Mouse (Mus musculus) small intestine, adult 2 months (tissue): Measurements from ENCODE around the gene Rbp1. TPM values are rescaled to one million over a fixed set of nuclear protein-coding genes. Genes with fewer than 3 reads are reported as not detected.

Experiments used
- H3K27ac ChIP-seq: fragments of 200-500 bp; 2 replicates; pipeline ENCODE4 v1.5.1; 2012; ENCODE audit warnings: low read depth, low read length, control low read depth, inconsistent platforms; ENCODE audit not compliant: insufficient read depth
- H3K27me3 ChIP-seq: fragments of 200-500 bp; 2 replicates; pipeline ENCODE4 v1.6.1; 2012; ENCODE audit warnings: mild to moderate bottlenecking, moderate library complexity, low read length, inconsistent platforms; ENCODE audit not compliant: control insufficient read depth, insufficient read depth
- H3K36me3 ChIP-seq: fragments of 200-500 bp; 2 replicates; pipeline ENCODE4 v1.6.1; 2012; ENCODE audit warnings: mild to moderate bottlenecking, low read length, control low read depth, inconsistent platforms; ENCODE audit not compliant: control insufficient read depth, insufficient read depth
- H3K4me1 ChIP-seq: fragments of 200-500 bp; 2 replicates; pipeline ENCODE4 v1.6.1; 2012; ENCODE audit warnings: low read length, inconsistent platforms, mixed read lengths; ENCODE audit not compliant: control insufficient read depth, insufficient read depth, insufficient read length
- H3K4me3 ChIP-seq: fragments of 200-500 bp; 2 replicates; pipeline ENCODE4 v1.5.1; 2012; ENCODE audit warnings: low read depth, mild to moderate bottlenecking, control low read depth, inconsistent platforms, low read length, moderate library complexity
- CTCF ChIP-seq: fragments of 200-500 bp; IDR thresholded peaks from 2 replicates; pipeline ENCODE4 v1.5.1; 2012; ENCODE audit warnings: low read depth, mild to moderate bottlenecking, control low read depth, inconsistent platforms, low read length, moderate library complexity, mixed read lengths; ENCODE audit not compliant: insufficient replicate concordance, insufficient read length; ENCODE audit errors: extremely low read depth
- POLR2A ChIP-seq: fragments of 200-500 bp; IDR thresholded peaks from 2 replicates; pipeline ENCODE4 v1.6.1; 2012; ENCODE audit warnings: low read depth, mild to moderate bottlenecking, control low read depth, inconsistent platforms, low read length, moderate library complexity
- WGBS: fragments of 180-500 bp; shearing (Covaris S2); methylation state at CpG from one replicate; pipeline ENCODE4 v1.1.7; 2018; 5-methylcytosine and 5-hydroxymethylcytosine counted together
- polyA plus RNA-seq: library from polyadenylated mRNA; depleted of rRNA; stranded (reverse); fragments of >200 nt; gene quantifications from 2 replicates; pipeline ENCODE4 v1.2.3, GENCODE M21; 2012

Gene Rbp1
- polyA plus RNA-seq, 1 experiment: 1.0 TPM

- no peaks in the 10 kb centered on the region for H3K36me3 ChIP-seq
- no peaks in the 10 kb centered on the region for H3K27me3 ChIP-seq
- H3K4me1 ChIP-seq: peaks cover 7% of the 10 kb centered on the region
- WGBS: 35% methylated on average over 2 of the region's 2 CpGs
- no peak overlapping the region for H3K4me3 ChIP-seq
- H3K27ac ChIP-seq: 0 out of 2 replicates have a peak overlapping the region, but pooled peaks have one; percentile 21
- no peak for TF ChIP-seq POLR2A
- no peak for TF ChIP-seq CTCF
Observed at GRCm38 (mm10) chr9:98433021-98433420, 10.3 kb downstream of the Rbp1 start.

GRCm38 (mm10) chr9:98433956-98434588 lies 11.3 kb downstream of the Rbp1 start:
- Histone ChIP-seq H3K4me3 (no peak overlapping the region), H3K4me1 (peaks cover 7% of the 10 kb centered on the region), H3K36me3 (no peaks in the 10 kb centered on the region), H3K27ac (no peak overlapping the region), H3K27me3 (no peaks in the 10 kb centered on the region)
- TF ChIP-seq CTCF (no peak), POLR2A (no peak)
- WGBS: 55% methylated on average over 4 of the region's 4 CpGs

- Histone ChIP-seq H3K27me3 (no peaks in the 10 kb centered on the region), H3K4me1 (peaks cover 7% of the 10 kb centered on the region), H3K4me3 (no peak overlapping the region), H3K27ac (no peak overlapping the region), H3K36me3 (no peaks in the 10 kb centered on the region)
- WGBS: 74% methylated on average over 4 of the region's 4 CpGs
- TF ChIP-seq CTCF (no peak), POLR2A (no peak)
Observed at GRCm38 (mm10) chr9:98437819-98438218, 15.1 kb downstream of the Rbp1 start.

GRCm38 (mm10) chr9:98439091-98439490 lies 16.3 kb downstream of the Rbp1 start:
- H3K27me3 ChIP-seq: no peaks in the 10 kb centered on the region
- no peaks in the 10 kb centered on the region for H3K36me3 ChIP-seq
- TF ChIP-seq CTCF (no peak), POLR2A (no peak)
- WGBS: 83% methylated on average over 3 of the region's 3 CpGs
- no peak overlapping the region for H3K27ac ChIP-seq
- no peak overlapping the region for H3K4me3 ChIP-seq
- peaks cover 2% of the 10 kb centered on the region; the same call in 1 of the 2 replicates for H3K4me1 ChIP-seq

GRCm38 (mm10) chr9:98442638-98443037 lies 19.9 kb downstream of the Rbp1 start:
- Histone ChIP-seq H3K27me3 (no peaks in the 10 kb centered on the region), H3K36me3 (no peaks in the 10 kb centered on the region), H3K27ac (no peak overlapping the region), H3K4me3 (no peak overlapping the region), H3K4me1 (peaks cover 15% of the 10 kb centered on the region; the same call in 1 of the 2 replicates)
- WGBS: 26% methylated on average over 5 of the region's 5 CpGs
- peak; percentile 83 for TF ChIP-seq CTCF
- TF ChIP-seq POLR2A: no peak

GRCm38 (mm10) chr9:98445359-98446149 lies 22.8 kb downstream of the Rbp1 start:
- no peak overlapping the region for H3K4me3 ChIP-seq
- H3K4me1 ChIP-seq: peaks cover 15% of the 10 kb centered on the region; the same call in 1 of the 2 replicates
- no peaks in the 10 kb centered on the region for H3K36me3 ChIP-seq
- TF ChIP-seq POLR2A (no peak), CTCF (no peak)
- H3K27ac ChIP-seq: no peak overlapping the region
- H3K27me3 ChIP-seq: no peaks in the 10 kb centered on the region
- WGBS: 46% methylated on average over 9 of the region's 9 CpGs

DNA sequence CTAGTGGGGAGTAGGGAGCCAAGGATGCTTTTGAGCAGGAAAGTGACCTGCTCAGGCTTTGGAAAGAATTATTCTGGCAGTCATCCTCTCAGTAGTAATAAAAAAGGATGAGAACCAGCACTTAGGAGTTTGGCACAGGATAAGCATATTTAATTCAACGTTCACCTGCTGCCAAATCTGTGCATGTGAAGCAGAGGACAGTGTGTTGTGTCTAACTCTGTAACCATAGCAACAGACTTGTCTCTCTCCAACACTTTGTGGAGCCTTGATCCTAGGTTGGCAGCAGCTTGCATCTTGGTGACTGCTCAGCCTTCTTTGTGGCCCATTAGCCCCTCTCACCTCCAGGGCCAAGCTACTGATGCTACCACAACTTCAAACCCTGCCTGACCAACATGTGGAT lies 28.2 kb downstream of the Rbp1 start:
- no peak overlapping the region for H3K27ac ChIP-seq
- TF ChIP-seq CTCF: no peak
- TF ChIP-seq POLR2A: no peak
- no peak overlapping the region for H3K4me3 ChIP-seq
- H3K36me3 ChIP-seq: no peaks in the 10 kb centered on the region
- no peaks in the 10 kb centered on the region for H3K27me3 ChIP-seq
- H3K4me1 ChIP-seq: peaks cover 2% of the 10 kb centered on the region; the same call in 1 of the 2 replicates
- WGBS: 50% methylated on average over 1 of the region's 1 CpGs
